Mouse (Mus musculus): ENCODE data around the gene Gp1ba. TPM values are rescaled to one million over a fixed set of nuclear protein-coding genes. Genes with fewer than 3 reads are reported as not detected.
A peak's percentile ranks its signal among the peaks of the same experiment; 100 is the strongest.

Gene Gp1ba
- polyA plus RNA-seq, 1 experiment, result 0.19 TPM

GRCm38 (mm10) chr11:70654198-70654922 lies 15.4 kb downstream of the Gp1ba start, which contains the start of gene Pfn1:
TSS of gene Pfn1 (minus strand) at chr11:70654644.
- peak within 1 kb of the TSS; percentile 100 for H3K27ac ChIP-seq (ENCODE audit: control insufficient read depth, insufficient read depth, low read depth, low read length)
- peak; percentile 80 for TF ChIP-seq POLR2A (IDR thresholded peaks at IDR 0.05; ENCODE audit: control insufficient read depth, low read depth, low read length)
- no peak for TF ChIP-seq CTCF (IDR thresholded peaks at IDR 0.05; ENCODE audit: control insufficient read depth, insufficient read depth, insufficient replicate concordance, low read depth, low read length)
- peaks cover 23% of the 10 kb centered on the region for H3K4me1 ChIP-seq (ENCODE audit: control insufficient read depth, insufficient read depth, low read length)
- no peaks in the 10 kb centered on the region; the same call in 1 of the 2 replicates for H3K36me3 ChIP-seq (ENCODE audit: control insufficient read depth, insufficient read depth, low read length)
- no peaks in the 10 kb centered on the region for H3K27me3 ChIP-seq (ENCODE audit: control insufficient read depth, insufficient read depth, low read length)
- H3K4me3 ChIP-seq (ENCODE audit: control insufficient read depth, low read depth, low read length), result peak within 1 kb of the TSS; percentile 100

GRCm38 (mm10) chr11:70654923-70655570 lies 16.1 kb downstream of the Gp1ba start:
- H3K27me3 ChIP-seq (ENCODE audit: control insufficient read depth, insufficient read depth, low read length), result no peaks in the 10 kb centered on the region
- no peak for TF ChIP-seq CTCF (IDR thresholded peaks at IDR 0.05; ENCODE audit: control insufficient read depth, insufficient read depth, insufficient replicate concordance, low read depth, low read length)
- TF ChIP-seq POLR2A (IDR thresholded peaks at IDR 0.05; ENCODE audit: control insufficient read depth, low read depth, low read length), result peak; percentile 58; the same call in 1 of the 2 replicates
- peaks cover 23% of the 10 kb centered on the region for H3K4me1 ChIP-seq (ENCODE audit: control insufficient read depth, insufficient read depth, low read length)

GRCm38 (mm10) chr11:70655571-70656455 lies 16.9 kb downstream of the Gp1ba start:
- Histone ChIP-seq H3K36me3 (ENCODE audit: control insufficient read depth, insufficient read depth, low read length) (no peaks in the 10 kb centered on the region; the same call in 1 of the 2 replicates), H3K4me1 (ENCODE audit: control insufficient read depth, insufficient read depth, low read length) (peaks cover 23% of the 10 kb centered on the region), H3K27ac (ENCODE audit: control insufficient read depth, insufficient read depth, low read depth, low read length) (peak overlapping the region; percentile 95), H3K4me3 (ENCODE audit: control insufficient read depth, low read depth, low read length) (peak overlapping the region; percentile 80), H3K27me3 (ENCODE audit: control insufficient read depth, insufficient read depth, low read length) (no peaks in the 10 kb centered on the region)
- TF ChIP-seq POLR2A (IDR thresholded peaks at IDR 0.05; ENCODE audit: control insufficient read depth, low read depth, low read length), result peak; percentile 60
- no peak for TF ChIP-seq CTCF (IDR thresholded peaks at IDR 0.05; ENCODE audit: control insufficient read depth, insufficient read depth, insufficient replicate concordance, low read depth, low read length)

More at GRCm38 (mm10) chr11:70654923-70655570, 16.1 kb downstream of the Gp1ba start:
- Histone ChIP-seq H3K36me3 (ENCODE audit: control insufficient read depth, insufficient read depth, low read length) (no peaks in the 10 kb centered on the region; the same call in 1 of the 2 replicates), H3K4me3 (ENCODE audit: control insufficient read depth, low read depth, low read length) (peak overlapping the region; percentile 80), H3K27ac (ENCODE audit: control insufficient read depth, insufficient read depth, low read depth, low read length) (peak overlapping the region; percentile 95)

- peaks cover 23% of the 10 kb centered on the region for H3K4me1 ChIP-seq (ENCODE audit: control insufficient read depth, insufficient read depth, low read length)
Measured at GRCm38 (mm10) chr11:70656456-70656927, 17.6 kb downstream of the Gp1ba start.

GRCm38 (mm10) chr11:70656964-70657363 lies 18.0 kb downstream of the Gp1ba start, which contains the start of gene Eno3:
TSS of gene Eno3 (plus strand) at chr11:70657202.
- Histone ChIP-seq H3K36me3 (ENCODE audit: control insufficient read depth, insufficient read depth, low read length) (no peaks in the 10 kb centered on the region; the same call in 1 of the 2 replicates), H3K27ac (ENCODE audit: control insufficient read depth, insufficient read depth, low read depth, low read length) (peak within 1 kb of the TSS; percentile 95), H3K27me3 (ENCODE audit: control insufficient read depth, insufficient read depth, low read length) (no peaks in the 10 kb centered on the region), H3K4me1 (ENCODE audit: control insufficient read depth, insufficient read depth, low read length) (peaks cover 21% of the 10 kb centered on the region), H3K4me3 (ENCODE audit: control insufficient read depth, low read depth, low read length) (peak within 1 kb of the TSS; percentile 80)
- no peak for TF ChIP-seq CTCF (IDR thresholded peaks at IDR 0.05; ENCODE audit: control insufficient read depth, insufficient read depth, insufficient replicate concordance, low read depth, low read length)
- TF ChIP-seq POLR2A (IDR thresholded peaks at IDR 0.05; ENCODE audit: control insufficient read depth, low read depth, low read length), result no peak

More at GRCm38 (mm10) chr11:70656456-70656927, 17.6 kb downstream of the Gp1ba start:
- TF ChIP-seq CTCF (IDR thresholded peaks at IDR 0.05; ENCODE audit: control insufficient read depth, insufficient read depth, insufficient replicate concordance, low read depth, low read length), result no peak
- TF ChIP-seq POLR2A (IDR thresholded peaks at IDR 0.05; ENCODE audit: control insufficient read depth, low read depth, low read length), result 0 out of 2 replicates have a peak, but pooled peaks have one; percentile 22
- no peaks in the 10 kb centered on the region; the same call in 1 of the 2 replicates for H3K36me3 ChIP-seq (ENCODE audit: control insufficient read depth, insufficient read depth, low read length)
- H3K27ac ChIP-seq (ENCODE audit: control insufficient read depth, insufficient read depth, low read depth, low read length), result peak overlapping the region; percentile 95
- no peaks in the 10 kb centered on the region for H3K27me3 ChIP-seq (ENCODE audit: control insufficient read depth, insufficient read depth, low read length)
- H3K4me3 ChIP-seq (ENCODE audit: control insufficient read depth, low read depth, low read length), result peak overlapping the region; percentile 80

- Histone ChIP-seq H3K36me3 (ENCODE audit: control insufficient read depth, insufficient read depth, low read length) (no peaks in the 10 kb centered on the region; the same call in 1 of the 2 replicates), H3K4me1 (ENCODE audit: control insufficient read depth, insufficient read depth, low read length) (peaks cover 20% of the 10 kb centered on the region), H3K27me3 (ENCODE audit: control insufficient read depth, insufficient read depth, low read length) (no peaks in the 10 kb centered on the region), H3K27ac (ENCODE audit: control insufficient read depth, insufficient read depth, low read depth, low read length) (no peak overlapping the region), H3K4me3 (ENCODE audit: control insufficient read depth, low read depth, low read length) (no peak overlapping the region)
- TF ChIP-seq POLR2A (IDR thresholded peaks at IDR 0.05; ENCODE audit: control insufficient read depth, low read depth, low read length) (0 out of 2 replicates have a peak, but pooled peaks have one; percentile 12), CTCF (IDR thresholded peaks at IDR 0.05; ENCODE audit: control insufficient read depth, insufficient read depth, insufficient replicate concordance, low read depth, low read length) (no peak)
Measured at GRCm38 (mm10) chr11:70657573-70657972, 18.7 kb downstream of the Gp1ba start.

Measured in testis, adult 2 months (tissue).